Mouse (Mus musculus) hindbrain, embryonic 13.5 days (tissue): Measurements from ENCODE around the gene Megf11. TPM values are rescaled to one million over a fixed set of nuclear protein-coding genes. Genes with fewer than 3 reads are reported as not detected.

Experiments used
- ATAC-seq: fragments of 200-750 bp; cut with Nextera tagmentation; 2 replicates; pipeline ENCODE4 v1.8.0; 2017; ENCODE audit warnings: moderate TSS enrichment; ENCODE audit not compliant: low FRiP score
- H3K27ac ChIP-seq: fragments of 300-500 bp; sonication (generic); 2 replicates; pipeline ENCODE4 v1.5.1; 2015; ENCODE audit warnings: inconsistent platforms, mild to moderate bottlenecking, moderate library complexity
- H3K27me3 ChIP-seq: fragments of 300-500 bp; sonication (generic); 2 replicates; pipeline ENCODE4 v1.6.1; 2015; ENCODE audit warnings: mild to moderate bottlenecking, inconsistent platforms
- H3K36me3 ChIP-seq: fragments of 300-500 bp; sonication (generic); 2 replicates; pipeline ENCODE4 v1.6.1; 2015; ENCODE audit warnings: mild to moderate bottlenecking, inconsistent platforms
- H3K4me1 ChIP-seq: fragments of 300-500 bp; sonication (generic); replicated peaks from 2 replicates; pipeline ENCODE4 v1.6.1; 2015; ENCODE audit warnings: inconsistent platforms
- H3K4me2 ChIP-seq: fragments of 300-500 bp; sonication (generic); 2 replicates; pipeline ENCODE4 v1.6.1; 2015; ENCODE audit warnings: inconsistent platforms, mild to moderate bottlenecking, moderate library complexity
- H3K4me3 ChIP-seq: fragments of 300-500 bp; sonication (generic); 2 replicates; pipeline ENCODE4 v1.5.1; 2015; ENCODE audit warnings: mild to moderate bottlenecking, inconsistent platforms
- H3K9ac ChIP-seq: fragments of 300-500 bp; sonication (generic); 2 replicates; pipeline ENCODE4 v1.6.1; 2015; ENCODE audit warnings: mild to moderate bottlenecking, inconsistent platforms
- H3K9me3 ChIP-seq: fragments of 300-500 bp; sonication (generic); 2 replicates; pipeline ENCODE4 v1.6.1; 2016; ENCODE audit warnings: inconsistent platforms
- WGBS: fragments of 180-500 bp; shearing (Covaris S2); methylation state at CpG from one replicate; pipeline ENCODE4 v1.1.7; 2015; 5-methylcytosine and 5-hydroxymethylcytosine counted together
- polyA plus RNA-seq: library from polyadenylated mRNA; unstranded; fragments of >200 nt; fragmentation: Nextera tagmentation; extraction: Ambion mirVana; gene quantifications from 2 replicates; pipeline ENCODE4 v1.2.1, GENCODE M21; 2015

Megf11 gene
- polyA plus RNA-seq, result 14.7 and 15.7 TPM in 2 replicates

DNA sequence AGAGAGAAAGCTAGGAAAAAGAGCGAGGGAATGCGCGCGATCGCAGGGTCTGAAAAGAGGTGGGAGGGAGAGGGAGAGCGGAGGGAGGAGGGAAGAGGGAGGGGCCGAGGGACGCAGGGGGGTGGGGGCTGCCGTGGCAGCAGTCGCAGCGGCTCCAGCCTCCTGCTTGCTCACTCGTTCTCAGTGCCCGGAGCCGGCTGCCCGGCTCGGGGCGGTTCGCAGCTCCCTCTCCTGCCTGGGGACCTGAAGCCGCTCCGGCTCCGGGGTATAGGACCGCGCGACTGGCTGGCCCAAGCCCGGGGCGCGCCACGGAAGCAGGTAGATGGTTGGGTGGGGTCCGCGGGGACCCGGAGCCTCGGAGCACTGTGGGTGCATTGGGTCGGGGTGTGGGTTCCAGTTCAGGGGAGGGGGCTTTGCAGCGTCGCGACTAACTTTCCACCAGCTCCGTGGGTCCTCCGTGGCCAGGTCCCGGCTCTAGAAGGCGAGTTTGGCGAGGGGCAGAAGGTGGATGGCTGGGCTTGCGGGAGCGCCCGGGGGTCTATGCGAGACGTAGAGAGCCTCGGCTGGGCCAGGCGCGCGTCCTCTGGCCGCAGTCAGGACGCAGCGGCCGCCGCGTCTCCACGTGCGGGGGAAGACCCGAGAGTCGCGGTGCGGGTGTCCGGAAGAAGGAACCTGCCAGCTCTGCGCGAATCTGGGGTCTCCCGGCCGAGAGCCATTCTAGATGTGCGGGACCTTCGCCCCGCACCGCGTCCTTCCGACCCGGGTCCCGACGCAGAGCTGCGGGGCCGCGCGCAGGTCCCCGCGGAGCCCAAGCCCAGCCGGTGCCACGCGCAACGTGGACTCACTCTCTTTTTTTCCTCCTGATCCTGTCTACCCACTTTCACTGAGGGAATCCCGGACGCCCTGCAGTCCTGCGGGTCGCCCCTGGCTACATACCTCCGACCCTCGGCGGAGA is at the start of gene Megf11:
Gene Megf11 (plus strand): TSS at position 116 of the 955 bp plus-strand sequence.
- Histone ChIP-seq H3K9ac (peak within 1 kb of the TSS; percentile 77), H3K4me1 (peaks cover 50% of the 10 kb centered on the region), H3K27me3 (peaks cover 63% of the 10 kb centered on the region), H3K27ac (no peak within 1 kb of the TSS; the same call in 1 of the 2 replicates), H3K36me3 (no peaks in the 10 kb centered on the region), H3K4me3 (peak within 1 kb of the TSS; percentile 62), H3K4me2 (peak within 1 kb of the TSS; percentile 98), H3K9me3 (no peaks in the 10 kb centered on the region)
- ATAC-seq, result peak; percentile 65
- under 1% methylated on average over 81 of the region's 93 CpGs for WGBS

GRCm38 (mm10) chr9:64335825-64336224 is 49.6 kb upstream of the Megf11 start:
- H3K4me2 ChIP-seq, result no peak overlapping the region
- no peak overlapping the region for H3K9ac ChIP-seq
- ATAC-seq, result no peak
- H3K27ac ChIP-seq, result no peak overlapping the region
- peaks cover 11% of the 10 kb centered on the region for H3K36me3 ChIP-seq
- WGBS, result 88% methylated on average over 6 of the region's 6 CpGs
- peaks cover 11% of the 10 kb centered on the region for H3K4me1 ChIP-seq
- H3K27me3 ChIP-seq, result no peaks in the 10 kb centered on the region
- H3K4me3 ChIP-seq, result no peak overlapping the region
- H3K9me3 ChIP-seq, result no peaks in the 10 kb centered on the region

DNA sequence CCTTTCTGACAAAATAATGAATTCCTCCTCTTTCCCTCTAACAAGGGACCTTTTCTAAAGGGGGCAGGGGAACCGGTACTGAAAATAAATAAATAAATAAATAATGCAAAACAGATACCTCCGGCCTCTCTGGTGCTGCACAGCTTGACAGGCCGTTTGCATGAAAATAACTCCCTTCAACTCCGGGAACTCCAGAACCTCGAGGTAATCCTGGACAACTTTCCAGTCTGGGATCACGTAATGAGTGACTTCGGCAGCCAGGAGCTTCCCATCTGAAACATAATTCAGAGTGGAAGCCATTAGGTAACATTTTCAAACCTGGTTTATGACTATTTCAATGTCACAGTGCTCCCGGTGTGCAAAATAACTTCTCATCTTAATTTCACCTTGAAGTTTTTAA is 46.1 kb upstream of the Megf11 start:
- Histone ChIP-seq H3K4me3 (peak overlapping the region; percentile 54; the same call in 1 of the 2 replicates), H3K4me1 (peaks cover 15% of the 10 kb centered on the region), H3K27me3 (no peaks in the 10 kb centered on the region), H3K4me2 (peak overlapping the region; percentile 59), H3K36me3 (peaks cover 11% of the 10 kb centered on the region), H3K27ac (no peak overlapping the region), H3K9me3 (no peaks in the 10 kb centered on the region), H3K9ac (0 out of 2 replicates have a peak overlapping the region, but pooled peaks have one; percentile 94)
- no peak for ATAC-seq
- 24% methylated on average over 8 of the region's 8 CpGs for WGBS

DNA sequence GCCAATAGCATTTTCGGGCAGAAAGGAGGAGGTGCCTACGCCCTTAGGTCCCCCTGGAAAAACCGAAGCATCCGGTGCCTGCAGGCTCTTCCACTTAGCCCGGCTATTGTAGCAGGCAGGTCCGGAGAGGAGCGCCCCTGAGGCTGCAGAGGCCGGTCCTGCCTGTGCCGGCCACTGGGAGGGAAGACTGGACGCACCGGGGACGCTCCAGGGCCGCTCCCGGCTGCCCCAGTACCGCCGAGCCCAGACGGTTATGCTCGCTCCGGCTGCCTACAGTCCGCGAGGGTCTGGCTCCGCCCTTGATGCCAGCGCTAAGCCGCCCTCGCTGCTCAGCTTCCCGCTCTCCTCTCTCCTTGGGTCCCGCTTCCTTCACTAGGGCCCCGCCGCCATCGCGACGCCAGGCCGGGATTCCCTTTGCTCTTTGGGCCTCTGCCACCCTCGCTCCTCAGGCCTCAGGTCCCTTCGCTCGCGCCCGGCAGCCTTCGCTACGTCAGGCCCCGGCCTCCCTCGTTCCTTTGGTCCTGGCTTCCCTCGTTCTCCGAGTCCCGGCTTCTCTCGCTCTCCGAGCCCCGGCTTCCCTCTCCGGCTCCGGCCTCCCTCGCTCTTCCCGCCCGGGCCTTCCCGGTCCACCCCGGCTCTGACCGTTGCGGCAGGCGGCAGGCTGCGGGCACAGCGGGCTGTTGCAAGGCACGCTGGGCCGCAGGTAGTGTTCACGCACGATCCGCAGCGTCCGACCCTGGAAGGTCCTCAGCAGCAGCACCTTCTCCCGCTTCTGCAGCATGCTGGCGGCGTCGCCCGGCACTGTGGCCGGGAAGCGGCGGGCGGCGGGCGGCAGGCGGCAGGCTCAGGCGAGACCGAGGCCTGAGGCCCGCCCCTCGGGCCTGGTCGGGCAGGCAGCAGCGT is 44.8 kb upstream of the Megf11 start:
- H3K9me3 ChIP-seq, result no peaks in the 10 kb centered on the region
- H3K4me3 ChIP-seq, result peak overlapping the region; percentile 54
- peaks cover 15% of the 10 kb centered on the region for H3K4me1 ChIP-seq
- H3K27me3 ChIP-seq, result 0 out of 2 replicates have a peak, but pooled peaks cover 4% of the 10 kb centered on the region
- H3K27ac ChIP-seq, result peak overlapping the region; percentile 98
- peaks cover 9% of the 10 kb centered on the region for H3K36me3 ChIP-seq
- peak overlapping the region; percentile 59 for H3K4me2 ChIP-seq
- peak; percentile 90 for ATAC-seq
- WGBS, result under 1% methylated on average over 85 of the region's 85 CpGs
- peak overlapping the region; percentile 94 for H3K9ac ChIP-seq

DNA sequence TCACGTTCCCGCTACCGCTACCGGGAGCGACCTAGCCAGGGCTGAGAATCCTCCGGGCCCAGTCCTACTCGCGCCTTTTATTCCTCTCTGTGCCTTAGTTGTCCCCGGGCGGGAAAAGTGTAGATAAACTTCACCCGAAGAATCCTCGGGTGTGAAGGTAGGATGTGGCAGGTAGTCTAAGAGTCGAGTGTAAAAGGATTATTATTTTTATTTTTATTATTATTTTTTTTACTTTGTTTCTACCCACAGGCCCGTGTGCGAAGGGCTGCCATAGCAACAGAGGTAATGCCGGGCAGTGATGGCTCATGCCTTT is 44.2 kb upstream of the Megf11 start, which contains the start of gene Dis3l:
Gene Dis3l (minus strand): TSS at position 35 of the 313 bp plus-strand sequence.
- H3K9ac ChIP-seq, result peak within 1 kb of the TSS; percentile 94
- H3K27ac ChIP-seq, result peak within 1 kb of the TSS; percentile 98
- WGBS, result 18% methylated on average over 16 of the region's 16 CpGs
- peak within 1 kb of the TSS; percentile 59 for H3K4me2 ChIP-seq
- no peak; the same call in 1 of the 2 replicates for ATAC-seq
- H3K4me1 ChIP-seq, result peaks cover 15% of the 10 kb centered on the region
- H3K36me3 ChIP-seq, result peaks cover 3% of the 10 kb centered on the region
- H3K27me3 ChIP-seq, result 0 out of 2 replicates have a peak, but pooled peaks cover 6% of the 10 kb centered on the region
- no peaks in the 10 kb centered on the region for H3K9me3 ChIP-seq
- peak within 1 kb of the TSS; percentile 54 for H3K4me3 ChIP-seq

- H3K9me3 ChIP-seq, result no peaks in the 10 kb centered on the region
- no peaks in the 10 kb centered on the region for H3K36me3 ChIP-seq
- H3K4me3 ChIP-seq, result peak overlapping the region; percentile 54; the same call in 1 of the 2 replicates
- ATAC-seq, result no peak
- peak overlapping the region; percentile 98 for H3K27ac ChIP-seq
- peak overlapping the region; percentile 59 for H3K4me2 ChIP-seq
- peak overlapping the region; percentile 94 for H3K9ac ChIP-seq
- WGBS, result 88% methylated on average over 8 of the region's 8 CpGs
- peaks cover 15% of the 10 kb centered on the region for H3K4me1 ChIP-seq
- 0 out of 2 replicates have a peak, but pooled peaks cover 6% of the 10 kb centered on the region for H3K27me3 ChIP-seq
Measured at GRCm38 (mm10) chr9:64341671-64342070, 43.8 kb upstream of the Megf11 start.

- H3K27me3 ChIP-seq, result 0 out of 2 replicates have a peak, but pooled peaks cover 6% of the 10 kb centered on the region
- H3K9me3 ChIP-seq, result no peaks in the 10 kb centered on the region
- no peak overlapping the region for H3K4me3 ChIP-seq
- H3K9ac ChIP-seq, result no peak overlapping the region
- no peak overlapping the region for H3K4me2 ChIP-seq
- peaks cover 15% of the 10 kb centered on the region for H3K4me1 ChIP-seq
- no peaks in the 10 kb centered on the region for H3K36me3 ChIP-seq
- 94% methylated on average over 2 of the region's 2 CpGs for WGBS
- no peak overlapping the region for H3K27ac ChIP-seq
- ATAC-seq, result no peak
Measured at GRCm38 (mm10) chr9:64343656-64344055, 41.8 kb upstream of the Megf11 start.

GRCm38 (mm10) chr9:64345931-64346330 is 39.5 kb upstream of the Megf11 start:
- WGBS, result 69% methylated on average over 5 of the region's 5 CpGs
- H3K4me2 ChIP-seq, result no peak overlapping the region
- no peak overlapping the region for H3K27ac ChIP-seq
- no peaks in the 10 kb centered on the region for H3K36me3 ChIP-seq
- H3K4me3 ChIP-seq, result no peak overlapping the region
- H3K9me3 ChIP-seq, result no peaks in the 10 kb centered on the region
- 0 out of 2 replicates have a peak, but pooled peaks cover 6% of the 10 kb centered on the region for H3K27me3 ChIP-seq
- no peak overlapping the region for H3K9ac ChIP-seq
- peaks cover 4% of the 10 kb centered on the region; the same call in 1 of the 2 replicates for H3K4me1 ChIP-seq
- no peak for ATAC-seq

GRCm38 (mm10) chr9:64347377-64347776 is 38.0 kb upstream of the Megf11 start:
- Histone ChIP-seq H3K4me2 (no peak overlapping the region), H3K4me3 (no peak overlapping the region), H3K27me3 (0 out of 2 replicates have a peak, but pooled peaks cover 6% of the 10 kb centered on the region), H3K36me3 (no peaks in the 10 kb centered on the region), H3K4me1 (no peaks in the 10 kb centered on the region), H3K9ac (no peak overlapping the region), H3K9me3 (no peaks in the 10 kb centered on the region), H3K27ac (no peak overlapping the region)
- ATAC-seq, result no peak
- WGBS, result 0% methylated on average over 1 of the region's 1 CpGs

GRCm38 (mm10) chr9:64349490-64349889 is 35.9 kb upstream of the Megf11 start:
- no peaks in the 10 kb centered on the region for H3K9me3 ChIP-seq
- no peaks in the 10 kb centered on the region for H3K36me3 ChIP-seq
- no peak overlapping the region for H3K4me3 ChIP-seq
- H3K4me1 ChIP-seq, result no peaks in the 10 kb centered on the region
- no peak overlapping the region for H3K4me2 ChIP-seq
- WGBS, result 58% methylated on average over 5 of the region's 5 CpGs
- H3K9ac ChIP-seq, result peak overlapping the region; percentile 35; the same call in 1 of the 2 replicates
- no peak overlapping the region for H3K27ac ChIP-seq
- ATAC-seq, result no peak
- 0 out of 2 replicates have a peak, but pooled peaks cover 6% of the 10 kb centered on the region for H3K27me3 ChIP-seq

DNA sequence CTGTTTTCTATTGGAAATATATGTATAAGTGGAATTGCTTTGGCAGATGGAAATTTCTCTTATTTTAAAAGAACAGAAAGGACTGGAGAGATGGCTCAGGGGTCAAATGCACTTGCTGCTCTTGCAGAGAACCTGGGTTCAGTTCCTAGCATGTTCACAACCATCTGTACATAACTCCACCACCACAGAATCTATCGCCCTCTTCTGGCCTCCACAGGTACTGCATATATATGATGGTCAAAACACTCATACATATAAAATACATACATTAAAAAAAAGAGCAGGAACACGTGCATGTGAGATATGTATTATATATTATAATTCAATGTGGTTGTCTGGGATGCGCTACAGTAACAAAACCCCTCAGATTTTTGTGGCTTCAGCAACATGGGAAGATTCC is 34.2 kb upstream of the Megf11 start:
- Histone ChIP-seq H3K4me2 (no peak overlapping the region), H3K27ac (no peak overlapping the region), H3K4me1 (no peaks in the 10 kb centered on the region), H3K9me3 (no peaks in the 10 kb centered on the region), H3K4me3 (no peak overlapping the region), H3K36me3 (no peaks in the 10 kb centered on the region), H3K27me3 (no peaks in the 10 kb centered on the region), H3K9ac (no peak overlapping the region)
- 39% methylated on average over 3 of the region's 3 CpGs for WGBS
- no peak for ATAC-seq

DNA sequence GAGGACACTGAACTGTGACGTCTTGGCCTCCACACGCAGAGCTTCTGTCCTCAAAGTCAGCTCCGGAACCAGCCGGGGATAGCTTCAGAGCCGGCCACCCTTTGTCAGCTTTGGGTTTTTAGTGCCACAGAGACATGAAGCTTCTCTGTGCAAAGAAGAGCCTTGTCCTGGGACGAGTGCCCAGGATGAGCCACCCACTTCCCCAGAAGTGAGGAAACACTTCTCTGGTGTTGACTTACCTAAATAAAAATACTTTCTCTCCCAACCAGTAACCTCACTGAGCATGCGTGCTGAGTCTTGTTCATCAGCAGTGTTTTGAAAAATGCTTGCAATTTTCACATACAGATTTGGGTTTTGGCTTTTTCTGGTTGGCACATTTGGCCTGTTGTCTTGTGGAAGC is 29.8 kb upstream of the Megf11 start:
- Histone ChIP-seq H3K9ac (no peak overlapping the region), H3K4me2 (no peak overlapping the region), H3K4me1 (no peaks in the 10 kb centered on the region), H3K27ac (no peak overlapping the region), H3K27me3 (no peaks in the 10 kb centered on the region), H3K4me3 (no peak overlapping the region), H3K36me3 (no peaks in the 10 kb centered on the region), H3K9me3 (no peaks in the 10 kb centered on the region)
- 94% methylated on average over 7 of the region's 7 CpGs for WGBS
- no peak for ATAC-seq
